In genomic region chr12:5237078-5237477, GRCm38 (mm10) we compare ENCODE assay signal across 8 mouse cellular contexts.
DNase-seq lines count a peak whose midpoint lies in the region; ATAC-seq and TF ChIP-seq lines count a peak whose summit lies in the region.

No protein-coding gene starts in this region.

- no peak overlapping the region for H3K4me3 ChIP-seq in left cerebral cortex, adult 2 months
- no peak overlapping the region for H3K4me3 ChIP-seq in embryonic facial prominence, embryonic 14.5 days (ENCODE audit: low read depth, low read length)
- no peak overlapping the region for H3K4me3 ChIP-seq in heart, postnatal 0 days (ENCODE audit: low read depth, low read length)

- H3K27me3 ChIP-seq in embryonic facial prominence, embryonic 14.5 days (replicated peaks; ENCODE audit: control insufficient read depth, insufficient read depth, low read length) = no peaks in the 10 kb centered on the region
- H3K27me3 ChIP-seq in heart, postnatal 0 days (ENCODE audit: control insufficient read depth, insufficient read depth, low read length) = no peaks in the 10 kb centered on the region

- 38% methylated on average over 5 of the region's 5 CpGs for WGBS in embryonic facial prominence, embryonic 14.5 days
- 29% methylated on average over 5 of the region's 5 CpGs for WGBS in heart, postnatal 0 days

- no peaks in the 10 kb centered on the region for H3K9me3 ChIP-seq in embryonic facial prominence, embryonic 14.5 days (ENCODE audit: control insufficient read depth, low read length)
- H3K9me3 ChIP-seq in heart, postnatal 0 days (replicated peaks; ENCODE audit: control insufficient read depth, low read length) = no peaks in the 10 kb centered on the region

- H3K4me1 ChIP-seq in embryonic facial prominence, embryonic 14.5 days (ENCODE audit: control insufficient read depth, insufficient read depth, low read length) = peaks cover 18% of the 10 kb centered on the region
- H3K4me1 ChIP-seq in heart, postnatal 0 days (ENCODE audit: control insufficient read depth, insufficient read depth) = peaks cover 18% of the 10 kb centered on the region; the same call in 1 of the 2 replicates

- intact Hi-C loops in left cerebral cortex, postnatal 4 days (cut with DNase I) = no loop called here
- intact Hi-C loops in left cerebral cortex, adult 2 months (cut with DNase I) = no loop called here
- intact Hi-C loops in left cerebral cortex, postnatal 36 days (cut with DNase I) = no loop called here

- TF ChIP-seq EP300 in heart, postnatal 0 days (IDR thresholded peaks at IDR 0.05; ENCODE audit: low read depth) = no peak

- no peak overlapping the region for H3K4me2 ChIP-seq in embryonic facial prominence, embryonic 14.5 days (ENCODE audit: low read depth, low read length)
- H3K4me2 ChIP-seq in heart, postnatal 0 days (ENCODE audit: low read depth, low read length) = no peak overlapping the region

- H3K27ac ChIP-seq in left cerebral cortex, adult 2 months = no peak overlapping the region
- H3K27ac ChIP-seq in embryonic facial prominence, embryonic 14.5 days (replicated peaks; ENCODE audit: low read depth, low read length) = no peak overlapping the region
- H3K27ac ChIP-seq in heart, postnatal 0 days (ENCODE audit: low read depth) = no peak overlapping the region

- peak; percentile 83 for ATAC-seq in embryonic facial prominence, embryonic 14.5 days (ENCODE audit: low read depth)
- ATAC-seq in heart, postnatal 0 days (ENCODE audit: insufficient read depth, low read depth) = peak; percentile 67; the same call in 1 of the 2 replicates

- H3K9ac ChIP-seq in embryonic facial prominence, embryonic 14.5 days (ENCODE audit: low read depth, low read length) = no peak overlapping the region
- H3K9ac ChIP-seq in heart, postnatal 0 days (replicated peaks; ENCODE audit: low read depth, low read length) = no peak overlapping the region

- peak; percentile 85 for DNase-seq in left cerebral cortex, postnatal 4 days
- no peak for DNase-seq in left cerebral cortex, adult 2 months (ENCODE audit: extremely low spot score in 1 of 2, low spot score in 2 of 2)
- peak; percentile 92 for DNase-seq in embryonic facial prominence, embryonic 14.5 days (ENCODE audit: low spot score)
- DNase-seq in heart, postnatal 0 days (ENCODE audit: low spot score) = peak; percentile 37
- peak; percentile 78 to 82 for DNase-seq in kidney, postnatal 4 days
- DNase-seq in MN1 (ENCODE audit: low spot score) = no peak
- no peak for DNase-seq in left cerebral cortex, postnatal 36 days (ENCODE audit: low spot score in 2 of 2)
- no peak for DNase-seq in cerebellum, adult 11 months

- no peaks in the 10 kb centered on the region for H3K36me3 ChIP-seq in embryonic facial prominence, embryonic 14.5 days (ENCODE audit: control insufficient read depth, insufficient read depth, low read length)
- H3K36me3 ChIP-seq in heart, postnatal 0 days (replicated peaks; ENCODE audit: control insufficient read depth, insufficient read depth, low read length) = no peaks in the 10 kb centered on the region

- TF ChIP-seq CTCF in left cerebral cortex, adult 2 months (IDR thresholded peaks at IDR 0.05) = no peak; the same call in none of the 2 replicates
- TF ChIP-seq CTCF in heart, postnatal 0 days (IDR thresholded peaks at IDR 0.05; ENCODE audit: low read depth) = no peak

Comparison
In these comparisons a context has a peak if more than half of its experiments do, and no peak if none do; other contexts are left out.
1. DNase-seq: peak in left cerebral cortex, postnatal 4 days (single experiment), embryonic facial prominence, embryonic 14.5 days (single experiment), heart, postnatal 0 days (single experiment) and kidney, postnatal 4 days (2 of 2); none in left cerebral cortex, adult 2 months (0 of 2), MN1 (single experiment), left cerebral cortex, postnatal 36 days (0 of 2) and cerebellum, adult 11 months (single experiment).